Mouse (Mus musculus) small intestine, adult 2 months (tissue): ENCODE results near the gene Cd59b. TPM values are rescaled to one million over a fixed set of nuclear protein-coding genes. Genes with fewer than 3 reads are reported as not detected.
"Not testable (repeated sequence)": the region's sequence is repeated elsewhere in the genome, so short reads cannot be mapped to it uniquely, and the experiment has no call there.

Experiments
- H3K27ac ChIP-seq: fragments of 200-500 bp; 2 replicates; pipeline ENCODE4 v1.5.1; 2012; ENCODE audit warnings: low read depth, low read length, control low read depth, inconsistent platforms; ENCODE audit not compliant: insufficient read depth
- H3K27me3 ChIP-seq: fragments of 200-500 bp; 2 replicates; pipeline ENCODE4 v1.6.1; 2012; ENCODE audit warnings: mild to moderate bottlenecking, moderate library complexity, low read length, inconsistent platforms; ENCODE audit not compliant: control insufficient read depth, insufficient read depth
- H3K36me3 ChIP-seq: fragments of 200-500 bp; 2 replicates; pipeline ENCODE4 v1.6.1; 2012; ENCODE audit warnings: mild to moderate bottlenecking, low read length, control low read depth, inconsistent platforms; ENCODE audit not compliant: control insufficient read depth, insufficient read depth
- H3K4me1 ChIP-seq: fragments of 200-500 bp; 2 replicates; pipeline ENCODE4 v1.6.1; 2012; ENCODE audit warnings: low read length, inconsistent platforms, mixed read lengths; ENCODE audit not compliant: control insufficient read depth, insufficient read depth, insufficient read length
- H3K4me3 ChIP-seq: fragments of 200-500 bp; 2 replicates; pipeline ENCODE4 v1.5.1; 2012; ENCODE audit warnings: low read depth, mild to moderate bottlenecking, control low read depth, inconsistent platforms, low read length, moderate library complexity
- CTCF ChIP-seq: fragments of 200-500 bp; IDR thresholded peaks from 2 replicates; pipeline ENCODE4 v1.5.1; 2012; ENCODE audit warnings: low read depth, mild to moderate bottlenecking, control low read depth, inconsistent platforms, low read length, moderate library complexity, mixed read lengths; ENCODE audit not compliant: insufficient replicate concordance, insufficient read length; ENCODE audit errors: extremely low read depth
- POLR2A ChIP-seq: fragments of 200-500 bp; IDR thresholded peaks from 2 replicates; pipeline ENCODE4 v1.6.1; 2012; ENCODE audit warnings: low read depth, mild to moderate bottlenecking, control low read depth, inconsistent platforms, low read length, moderate library complexity
- WGBS: fragments of 180-500 bp; shearing (Covaris S2); methylation state at CpG from one replicate; pipeline ENCODE4 v1.1.7; 2018; 5-methylcytosine and 5-hydroxymethylcytosine counted together
- polyA plus RNA-seq: library from polyadenylated mRNA; depleted of rRNA; stranded (reverse); fragments of >200 nt; gene quantifications from 2 replicates; pipeline ENCODE4 v1.2.3, GENCODE M21; 2012

Gene Cd59b
- polyA plus RNA-seq, 1 experiment, result 0.38 TPM

GRCm38 (mm10) chr2:104104800-104105199 is 35.2 kb downstream of the Cd59b start:
- no peak for TF ChIP-seq POLR2A
- WGBS, result 84% methylated on average over 6 of the region's 6 CpGs

GRCm38 (mm10) chr2:104109021-104109420 is 39.4 kb downstream of the Cd59b start:
- H3K4me3 ChIP-seq, H3K36me3 ChIP-seq, H3K27ac ChIP-seq, H3K4me1 ChIP-seq, H3K27me3 ChIP-seq: not testable (repeated sequence)
- WGBS, result 94% methylated on average over 2 of the region's 2 CpGs

More at GRCm38 (mm10) chr2:104104800-104105199, 35.2 kb downstream of the Cd59b start:
- H3K4me1 ChIP-seq, result no peaks in the 10 kb centered on the region
- no peak overlapping the region for H3K4me3 ChIP-seq
- no peaks in the 10 kb centered on the region for H3K27me3 ChIP-seq
- no peaks in the 10 kb centered on the region for H3K36me3 ChIP-seq
- no peak overlapping the region for H3K27ac ChIP-seq

GRCm38 (mm10) chr2:104109528-104109927 is 39.9 kb downstream of the Cd59b start:
- Histone ChIP-seq H3K4me1 (no peaks in the 10 kb centered on the region), H3K27ac (no peak overlapping the region), H3K36me3 (no peaks in the 10 kb centered on the region), H3K4me3 (no peak overlapping the region), H3K27me3 (no peaks in the 10 kb centered on the region)
- WGBS, result 82% methylated on average over 2 of the region's 2 CpGs
- TF ChIP-seq CTCF (no peak), POLR2A (no peak)

- no peak overlapping the region for H3K4me3 ChIP-seq
- no peak overlapping the region for H3K27ac ChIP-seq
- H3K4me1 ChIP-seq, result no peaks in the 10 kb centered on the region
- no peaks in the 10 kb centered on the region for H3K36me3 ChIP-seq
- 85% methylated on average over 4 of the region's 4 CpGs for WGBS
- H3K27me3 ChIP-seq, result no peaks in the 10 kb centered on the region
- no peak for TF ChIP-seq POLR2A
- TF ChIP-seq CTCF, result no peak
Observed at GRCm38 (mm10) chr2:104110031-104110430, 40.4 kb downstream of the Cd59b start.

- not testable (repeated sequence) for H3K4me3 ChIP-seq, H3K36me3 ChIP-seq, H3K4me1 ChIP-seq, H3K27ac ChIP-seq, H3K27me3 ChIP-seq
- no CpG with 5 or more reads among the region's 1 CpGs for WGBS
Observed at GRCm38 (mm10) chr2:104111170-104111797, 41.6 kb downstream of the Cd59b start.

GRCm38 (mm10) chr2:104113563-104113962 is 43.9 kb downstream of the Cd59b start:
- H3K27me3 ChIP-seq, H3K4me3 ChIP-seq, H3K36me3 ChIP-seq, H3K4me1 ChIP-seq, H3K27ac ChIP-seq: not testable (repeated sequence)

- no peaks in the 10 kb centered on the region for H3K36me3 ChIP-seq
- H3K4me3 ChIP-seq, result no peak overlapping the region
- no peak for TF ChIP-seq POLR2A
- no peak for TF ChIP-seq CTCF
- H3K27me3 ChIP-seq, result no peaks in the 10 kb centered on the region
- no peak overlapping the region for H3K27ac ChIP-seq
- WGBS, result 73% methylated on average over 3 of the region's 3 CpGs
- no peaks in the 10 kb centered on the region for H3K4me1 ChIP-seq
Observed at GRCm38 (mm10) chr2:104114898-104115297, 45.2 kb downstream of the Cd59b start.

- H3K27ac ChIP-seq, H3K27me3 ChIP-seq, H3K4me3 ChIP-seq, H3K36me3 ChIP-seq, H3K4me1 ChIP-seq: not testable (repeated sequence)
Observed at GRCm38 (mm10) chr2:104117173-104117572, 47.5 kb downstream of the Cd59b start.
